Mouse (Mus musculus): Measurements from ENCODE around the gene Eps15.
"Not testable (repeated sequence)": the region's sequence is repeated elsewhere in the genome, so short reads cannot be mapped to it uniquely, and the experiment has no call there.

Eps15 gene

GRCm38 (mm10) chr4:109400366-109400980 is 120.4 kb downstream of the Eps15 start:
- no peak for DNase-seq (ENCODE audit: low spot score in 2 of 2)

DNA sequence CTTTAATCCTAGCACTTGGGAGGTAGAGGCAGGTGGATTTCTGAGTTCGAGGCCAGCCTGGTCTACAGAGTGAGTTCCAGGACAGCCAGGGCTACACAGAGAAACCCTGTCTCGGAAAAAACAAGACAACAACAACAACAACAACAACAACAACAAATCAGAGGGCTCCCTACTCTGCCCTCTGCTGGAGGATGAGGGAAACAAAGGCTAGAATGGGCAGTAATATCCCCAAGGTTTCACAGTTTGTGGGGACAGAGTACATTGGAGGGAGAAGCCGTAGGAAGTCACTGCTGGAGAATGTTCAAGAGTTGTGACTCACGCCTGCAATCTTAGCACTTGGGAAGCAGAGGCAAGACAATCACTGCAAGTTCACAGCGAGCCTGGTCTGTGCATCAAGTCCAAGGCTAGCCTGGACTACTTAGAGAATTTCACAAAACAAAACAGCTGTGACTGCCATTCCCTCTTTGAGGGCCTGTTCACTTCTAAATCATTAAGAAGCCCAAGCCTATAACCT is 121.2 kb downstream of the Eps15 start:
- no peak for DNase-seq (ENCODE audit: low spot score in 2 of 2)

- DNase-seq (ENCODE audit: low spot score in 2 of 2) = not testable (repeated sequence)
These were observed 124.8 kb downstream of the Eps15 start for GRCm38 (mm10) chr4:109404908-109405307.

GRCm38 (mm10) chr4:109405415-109405814 is 125.3 kb downstream of the Eps15 start:
- DNase-seq (ENCODE audit: low spot score in 2 of 2) = no peak

- peak in 1 of 2 experiments; percentile 47 for DNase-seq (ENCODE audit: low spot score in 2 of 2)
These were observed 126.0 kb downstream of the Eps15 start for GRCm38 (mm10) chr4:109406054-109406485.

GRCm38 (mm10) chr4:109406486-109407175 is 126.6 kb downstream of the Eps15 start, which contains the start of gene Ttc39a:
Gene Ttc39a, plus strand, starts transcription at chr4:109406623.
- DNase-seq (ENCODE audit: low spot score in 2 of 2) = peak in 1 of 2 experiments; percentile 31

DNA sequence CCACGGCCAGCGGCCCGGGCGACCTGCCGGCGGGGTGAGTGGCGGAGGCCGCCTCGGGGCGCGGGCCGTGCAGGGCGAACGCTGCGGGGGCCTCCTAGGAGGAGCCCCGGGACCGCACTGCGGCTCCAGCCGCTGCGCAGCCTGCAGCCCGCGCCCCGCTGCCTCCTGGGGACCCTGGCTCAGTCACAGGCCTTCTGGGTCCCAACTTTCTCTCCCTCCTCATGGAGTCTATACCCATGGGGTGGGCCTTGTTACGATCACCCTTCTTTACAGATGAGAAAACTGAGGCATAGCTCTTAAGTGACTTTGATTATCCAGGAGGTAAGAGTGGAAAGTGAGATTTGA is 127.1 kb downstream of the Eps15 start:
- DNase-seq (ENCODE audit: low spot score in 2 of 2) = no peak

GRCm38 (mm10) chr4:109407701-109408485 is 127.8 kb downstream of the Eps15 start:
- no peak for DNase-seq (ENCODE audit: low spot score in 2 of 2)

DNA sequence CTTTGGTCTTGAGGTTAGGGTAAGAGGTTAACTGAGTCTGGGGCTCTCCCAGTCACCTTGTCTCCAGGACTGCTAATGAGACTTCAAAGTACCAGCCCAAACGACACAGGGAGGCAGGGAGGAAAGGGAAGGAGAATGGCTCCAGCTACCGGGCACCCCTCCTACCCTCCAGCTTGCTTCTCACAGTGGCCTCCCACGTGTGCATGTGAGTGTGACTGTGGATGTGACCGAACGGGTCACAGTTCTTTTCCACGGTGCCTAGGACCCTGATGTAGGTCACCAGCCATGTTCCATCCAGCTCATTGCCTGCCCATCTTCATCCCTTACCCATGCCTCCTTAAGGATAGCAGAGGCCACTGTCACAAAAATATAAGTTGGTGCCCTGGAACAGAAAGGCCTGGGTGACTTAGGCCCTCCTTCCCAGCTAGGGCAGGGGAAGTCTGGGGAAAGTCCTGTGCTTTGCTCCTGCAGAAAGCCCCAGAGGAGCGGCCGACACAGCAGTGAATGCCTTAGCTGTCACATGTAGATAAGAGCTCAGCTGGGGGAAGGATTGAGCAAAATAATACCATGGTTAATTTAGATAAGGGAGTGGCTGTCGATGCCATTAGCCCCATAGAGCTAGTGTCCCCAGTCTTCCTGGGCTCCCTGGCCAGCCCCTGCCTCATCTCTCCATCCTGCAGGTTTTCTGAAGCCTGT is 130.8 kb downstream of the Eps15 start:
- no peak for DNase-seq (ENCODE audit: low spot score in 2 of 2)

DNA sequence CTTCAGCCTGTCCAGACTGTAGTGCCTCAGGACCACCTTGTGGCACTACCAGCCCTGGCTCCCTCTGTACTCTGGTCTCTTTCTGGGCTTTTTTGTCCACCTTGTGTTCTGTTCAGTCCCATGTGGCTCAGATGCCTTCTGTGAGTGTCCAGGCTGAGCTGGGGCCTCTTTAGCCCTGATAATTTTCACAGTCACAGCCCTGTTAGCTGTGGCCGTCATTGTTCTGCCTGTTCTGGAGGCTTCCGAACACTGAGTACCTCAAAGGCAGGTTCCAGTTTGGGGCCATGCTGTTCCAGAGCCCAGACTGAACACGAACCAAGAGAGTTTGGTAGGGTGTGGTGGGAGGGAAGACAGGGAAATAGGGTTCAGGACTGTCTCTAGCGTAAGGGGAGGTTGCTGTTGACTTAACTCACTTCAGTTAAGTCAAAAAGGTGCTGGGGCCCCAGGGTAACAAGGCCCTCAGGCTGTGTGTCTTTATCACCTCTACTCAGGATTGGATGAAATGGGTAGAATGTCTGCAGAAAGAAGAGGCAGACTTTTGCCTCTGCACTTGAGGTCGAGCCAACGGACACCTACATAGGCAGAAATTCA is 131.4 kb downstream of the Eps15 start:
- DNase-seq (ENCODE audit: low spot score in 2 of 2) = no peak

- DNase-seq (ENCODE audit: low spot score in 2 of 2) = no peak
These were observed 132.2 kb downstream of the Eps15 start for GRCm38 (mm10) chr4:109412233-109412632.

DNA sequence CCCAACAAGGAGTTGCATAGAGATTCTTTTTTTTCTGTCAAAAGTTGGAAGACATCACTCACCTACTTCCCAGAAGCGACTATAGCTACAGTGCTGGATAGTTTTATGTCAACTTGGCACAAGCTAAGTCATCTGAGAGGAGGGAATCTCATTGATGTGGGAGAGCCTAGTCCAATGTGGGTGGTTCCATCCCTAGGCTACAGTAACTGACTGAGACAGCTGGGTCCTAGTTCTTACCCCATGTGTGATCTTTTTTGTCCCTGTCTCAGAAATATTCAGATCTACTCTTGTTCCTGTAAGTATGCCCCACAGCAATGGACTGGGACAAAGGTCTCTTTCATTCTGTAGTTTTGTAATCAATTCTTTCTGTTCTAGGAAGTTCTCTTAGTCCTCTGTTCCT is 137.9 kb downstream of the Eps15 start:
- DNase-seq (ENCODE audit: low spot score in 2 of 2) = no peak

DNA sequence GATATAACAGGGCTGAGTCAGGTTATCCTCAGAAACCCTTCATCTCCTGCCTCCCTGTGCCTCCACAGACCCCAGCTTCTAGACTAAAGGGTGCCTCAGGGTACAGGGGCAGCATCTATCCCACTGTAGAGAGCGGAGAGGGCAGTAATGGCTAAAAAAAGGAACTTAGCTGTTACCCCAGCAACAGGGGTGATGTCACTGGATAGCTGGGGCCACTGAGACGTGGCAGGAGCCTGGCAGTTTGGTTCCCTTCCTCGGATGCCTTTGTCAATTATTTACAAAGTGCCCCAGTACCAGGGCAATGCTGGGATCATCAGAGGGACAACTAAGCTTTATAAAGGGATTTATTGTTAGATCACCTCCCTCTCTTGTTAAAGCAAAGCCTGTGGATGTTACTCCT is 138.9 kb downstream of the Eps15 start:
- no peak for DNase-seq (ENCODE audit: low spot score in 2 of 2)

DNA sequence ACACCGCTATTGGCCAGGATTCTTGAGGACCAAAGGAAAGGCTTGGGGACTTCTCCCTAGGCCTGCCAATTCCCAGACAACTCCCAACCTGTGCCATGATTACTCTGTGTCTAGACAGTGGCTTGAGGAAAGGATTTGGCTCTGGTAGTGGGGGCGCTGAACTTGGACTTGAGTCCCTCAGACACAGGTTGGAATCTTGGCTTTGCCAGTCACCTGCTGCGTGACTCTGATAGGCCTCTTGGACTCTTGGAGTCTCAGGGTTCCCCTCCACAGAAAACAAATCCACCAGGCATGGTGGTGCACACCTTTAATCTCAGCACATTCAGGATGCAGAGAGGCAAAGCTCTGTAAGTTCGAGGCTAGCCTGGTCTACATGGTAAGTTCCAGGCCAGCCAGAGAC is 139.5 kb downstream of the Eps15 start:
- no peak for DNase-seq (ENCODE audit: low spot score in 2 of 2)

- DNase-seq (ENCODE audit: low spot score in 2 of 2) = no peak
These were observed 140.2 kb downstream of the Eps15 start for GRCm38 (mm10) chr4:109420138-109420795.

- DNase-seq (ENCODE audit: low spot score in 2 of 2) = no peak
These were observed 141.5 kb downstream of the Eps15 start for GRCm38 (mm10) chr4:109421608-109422007.

DNA sequence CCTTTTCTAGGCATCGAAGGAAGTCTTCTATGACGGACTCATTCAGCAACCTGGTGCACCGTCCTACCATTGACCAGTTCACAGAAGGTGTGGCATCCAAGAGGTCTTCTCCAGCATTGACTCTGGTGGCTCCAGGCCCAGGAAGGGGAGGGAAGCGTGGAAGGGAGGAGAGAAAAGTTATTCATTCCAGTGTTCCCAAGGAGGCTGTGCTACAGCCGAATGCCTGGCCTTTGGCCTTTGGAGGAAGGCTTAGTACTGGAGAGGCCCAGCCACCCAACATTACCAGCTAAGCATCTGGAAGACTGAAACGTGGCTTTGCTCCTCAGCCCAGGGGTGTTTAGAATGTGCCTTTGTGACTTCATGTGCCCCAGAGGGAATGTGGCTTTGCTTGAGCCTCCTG is 142.4 kb downstream of the Eps15 start:
- DNase-seq (ENCODE audit: low spot score in 2 of 2) = no peak

DNA sequence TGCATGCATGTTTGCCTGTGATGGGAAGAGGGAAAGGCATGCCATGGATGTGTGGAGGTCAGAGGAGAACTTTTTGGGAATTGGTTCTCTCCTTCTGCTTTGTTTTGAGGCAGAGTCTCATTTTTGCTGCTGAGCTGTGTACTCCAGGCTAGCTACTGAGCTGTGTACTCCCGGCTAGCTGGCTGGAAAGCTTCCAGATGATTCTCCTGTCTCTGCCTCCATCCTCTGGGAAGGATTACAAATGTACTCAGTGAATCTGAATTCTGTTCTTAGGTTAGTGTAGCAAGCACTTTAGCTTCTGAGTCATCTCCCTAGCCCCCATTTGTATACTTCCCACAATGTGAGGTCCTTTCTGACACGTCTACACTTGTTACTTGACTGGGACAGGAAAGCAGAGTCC is 143.4 kb downstream of the Eps15 start:
- DNase-seq (ENCODE audit: low spot score in 2 of 2) = no peak

GRCm38 (mm10) chr4:109427058-109427457 is 147.0 kb downstream of the Eps15 start:
- DNase-seq (ENCODE audit: low spot score in 2 of 2) = no peak

DNA sequence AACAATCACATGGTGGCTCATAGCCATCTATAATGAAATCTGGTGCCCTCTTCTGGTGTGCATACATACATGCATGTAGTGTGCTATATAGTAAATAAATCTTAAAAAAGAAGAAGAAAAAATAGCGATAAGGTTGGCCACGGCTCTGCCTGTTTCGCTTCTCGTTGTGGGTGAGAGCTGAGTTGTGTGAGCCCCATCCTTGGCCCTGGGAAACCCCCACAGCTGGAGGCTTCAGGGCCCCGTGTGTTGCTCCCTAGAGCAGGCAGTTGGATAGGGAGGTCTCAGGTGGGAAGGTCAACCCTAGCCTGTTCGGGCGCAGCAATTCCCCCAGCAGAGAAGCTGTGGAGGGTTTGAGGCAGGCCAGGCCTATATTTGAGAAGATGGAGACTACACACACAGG is 150.2 kb downstream of the Eps15 start:
- DNase-seq (ENCODE audit: low spot score in 2 of 2) = no peak

GRCm38 (mm10) chr4:109430854-109431253 is 150.8 kb downstream of the Eps15 start:
- peak in 1 of 2 experiments; percentile 49 for DNase-seq (ENCODE audit: low spot score in 2 of 2)

All from urinary bladder, postnatal 4 days (tissue).